Mouse (Mus musculus) common myeloid progenitor, adult 5-6 weeks (primary cell): ENCODE measurements at regions not wholly inside any gene's neighbourhood (a gene's known extent, or its start where the extent isn't known, plus 50 kb on each side); places are given as distances from the start of the nearest gene placed in this dataset.

Experiments
- ATAC-seq: replicated peaks from 2 replicates; pipeline ENCODE4 v1.8.0; 2016; ENCODE audit warnings: low read depth, mild to moderate bottlenecking, moderate TSS enrichment, inconsistent platforms; ENCODE audit not compliant: poor library complexity, severe bottlenecking

- ATAC-seq = peak; percentile 47
Observed at GRCm38 (mm10) chr4:8926642-8927275, 687.9 kb upstream of the Car8 start.

GRCm38 (mm10) chr4:8922695-8923363 is 684.0 kb upstream of the Car8 start:
- no peak for ATAC-seq

- ATAC-seq = 0 out of 2 replicates have a peak, but pooled peaks have one; percentile 12
Observed at GRCm38 (mm10) chr4:8921477-8922385, 682.9 kb upstream of the Car8 start.

DNA sequence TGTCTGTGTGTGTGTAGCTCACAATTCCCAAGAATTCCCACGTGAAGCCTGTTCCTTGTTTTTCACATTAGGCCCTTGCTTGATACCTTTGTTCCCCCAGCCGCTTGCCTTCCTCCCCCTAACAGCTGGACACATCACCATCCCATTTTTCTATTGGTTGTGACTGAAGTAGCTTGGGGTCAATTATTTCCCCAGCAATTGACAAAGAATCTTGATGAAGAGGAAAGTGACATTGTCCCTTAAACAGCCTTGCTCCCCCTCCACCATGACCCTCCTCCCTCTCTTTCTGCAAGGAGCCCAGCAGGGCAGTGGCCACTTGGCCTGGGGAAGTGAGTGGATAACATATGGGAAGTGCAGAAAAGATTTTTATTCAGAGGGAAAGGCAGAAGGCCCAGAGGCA is 681.5 kb upstream of the Car8 start:
- ATAC-seq = no peak

GRCm38 (mm10) chr4:8919366-8919984 is 680.6 kb upstream of the Car8 start:
- peak; percentile 48 for ATAC-seq
